Mouse (Mus musculus): ENCODE measurements around the gene Irs3. TPM values are rescaled to one million over a fixed set of nuclear protein-coding genes. Genes with fewer than 3 reads are reported as not detected.

The Irs3 gene
- total RNA-seq, 4 experiments from 2014 or later: 0.30 to 0.94 (median 0.56) TPM

Other genes with a start within 250 kb of the Irs3 start
- gene Zan, start 168.7 kb downstream of the Irs3 start, total RNA-seq (2022): not detected
- gene Pop7, start 143.2 kb downstream of the Irs3 start, total RNA-seq (2022): 10 to 100 TPM; 15.0 to 18.3 (median 16.2) TPM
- 10 to 100 TPM; 25.5 to 37.3 (median 27.2) TPM for gene Gigyf1, start 127.2 kb downstream of the Irs3 start, total RNA-seq (2022)
- gene Epo, start 112.5 kb downstream of the Irs3 start, total RNA-seq (2022): not detected
- 100 to 1,000 TPM; 243 to 256 (median 246) TPM for gene Gnb2, start 112.2 kb downstream of the Irs3 start, total RNA-seq (2022)
- gene Actl6b, start 92.2 kb downstream of the Irs3 start, total RNA-seq (2022): not detected
- under 1 TPM in 1 of 4 experiments, not detected in 3; 0.09 TPM for gene Tfr2, start 75.9 kb downstream of the Irs3 start, total RNA-seq (2022)
- gene Mospd3, start 44.7 kb downstream of the Irs3 start, total RNA-seq (2022): 10 to 100 TPM in 3 of 4 experiments, 1 to 10 TPM in 1; 9.0 to 17.6 (median 14.4) TPM
- 10 to 100 TPM; 38.9 to 46.0 (median 42.2) TPM for gene Pcolce, start 31.9 kb downstream of the Irs3 start, total RNA-seq (2022)
- gene Fbxo24, start 16.7 kb downstream of the Irs3 start, total RNA-seq (2022): under 1 TPM; 0.19 to 0.29 (median 0.23) TPM
- 10 to 100 TPM; 13.1 to 17.8 (median 17.1) TPM for gene Lrch4, start 16.6 kb downstream of the Irs3 start, total RNA-seq (2022)
- 1 to 10 TPM; 2.3 to 4.2 (median 2.7) TPM for gene Gm20605, start 16.5 kb downstream of the Irs3 start, total RNA-seq (2022)
- gene Sap25, start 4.4 kb downstream of the Irs3 start, total RNA-seq (2022): 1 to 10 TPM; 1.6 to 4.0 (median 2.8) TPM
- gene Agfg2, start 39.0 kb upstream of the Irs3 start, total RNA-seq (2022): 10 to 100 TPM; 13.1 to 23.0 (median 15.4) TPM
- gene Nyap1, start 95.9 kb upstream of the Irs3 start, total RNA-seq (2022): under 1 TPM; 0.35 to 0.89 (median 0.81) TPM
- gene Tsc22d4, start 100.0 kb upstream of the Irs3 start, total RNA-seq (2022): 100 to 1,000 TPM; 237 to 281 (median 242) TPM
- 10 to 100 TPM in 1 of 4 experiments, 1 to 10 TPM in 3; 7.9 to 12.7 (median 8.6) TPM for gene Ppp1r35, start 133.1 kb upstream of the Irs3 start, total RNA-seq (2022)
- gene Mepce, start 141.9 kb upstream of the Irs3 start, total RNA-seq (2022): 10 to 100 TPM; 28.9 to 34.2 (median 31.4) TPM
- under 1 TPM; 0.31 to 0.57 (median 0.54) TPM for gene Zcwpw1, start 142.1 kb upstream of the Irs3 start, total RNA-seq (2022)
- 1 to 10 TPM in 3 of 4 experiments, under 1 TPM in 1; 0.87 to 4.1 (median 2.1) TPM for gene Pilra, start 190.6 kb upstream of the Irs3 start, total RNA-seq (2022)
- gene Pilrb1, start 212.4 kb upstream of the Irs3 start, total RNA-seq (2022): 1 to 10 TPM in 2 of 4 experiments, under 1 TPM in 2; 0.44 to 2.8 (median 1.1) TPM
- 1 to 10 TPM in 1 of 4 experiments, under 1 TPM in 2, not detected in 1; 0.65 to 5.4 (median 0.75) TPM for gene Pilrb2, start 226.1 kb upstream of the Irs3 start, total RNA-seq (2022)

All from heart, adult 8-10 months (tissue).